Mouse (Mus musculus): ENCODE results near the gene Trp53bp2. TPM values are rescaled to one million over a fixed set of nuclear protein-coding genes. Genes with fewer than 3 reads are reported as not detected.

Gene Trp53bp2
- total RNA-seq, 2 experiments from 2014 or later, result 19.2 to 20.4 TPM

- no peak for DNase-seq (ENCODE audit: low spot score in 2 of 2)
- intact Hi-C loops (cut with DNase I), result no loop called here
Observed at GRCm38 (mm10) chr1:182455080-182455479, 46.1 kb downstream of the Trp53bp2 start.

DNA sequence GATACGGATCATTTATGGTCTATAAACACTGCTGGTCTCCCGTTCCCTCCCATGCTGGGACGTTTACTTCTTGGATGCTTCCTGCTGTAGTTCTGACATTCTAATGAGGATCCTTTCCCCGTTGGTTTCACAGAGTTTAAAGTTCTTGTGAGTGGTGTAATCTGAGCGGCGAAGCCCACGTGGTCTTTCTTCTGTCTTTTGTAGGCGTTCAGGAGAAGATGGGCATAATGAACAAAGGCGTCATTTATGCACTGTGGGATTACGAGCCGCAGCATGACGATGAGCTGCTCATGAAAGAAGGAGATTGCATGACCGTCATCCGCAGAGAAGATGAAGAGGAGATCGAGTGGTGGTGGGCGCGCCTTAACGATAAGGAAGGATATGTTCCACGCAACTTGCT lies 49.6 kb downstream of the Trp53bp2 start:
- no peak for DNase-seq (ENCODE audit: low spot score in 2 of 2)
- intact Hi-C loops (cut with DNase I), result no loop called here

DNA sequence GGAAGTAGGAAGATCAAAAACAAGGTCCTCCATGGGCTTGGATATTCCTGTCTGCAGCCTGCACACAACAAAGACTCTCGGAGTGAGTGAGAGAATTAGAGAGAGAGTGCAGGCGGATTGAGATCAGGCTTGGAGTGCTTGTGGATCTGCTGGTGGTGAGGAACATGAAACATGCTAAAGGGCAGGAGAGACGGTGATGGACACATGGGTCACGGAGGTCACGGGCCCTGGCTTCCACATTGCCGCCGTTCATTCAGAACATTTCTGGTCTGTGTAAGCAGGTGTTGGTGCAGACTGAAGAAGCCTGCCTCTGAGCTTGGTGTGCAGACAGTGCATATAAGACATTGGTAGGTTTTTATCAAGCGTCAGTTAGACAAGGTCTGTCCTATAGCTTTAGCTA lies 50.5 kb downstream of the Trp53bp2 start:
- intact Hi-C loops (cut with DNase I), result no loop called here
- no peak for DNase-seq (ENCODE audit: low spot score in 2 of 2)

DNA sequence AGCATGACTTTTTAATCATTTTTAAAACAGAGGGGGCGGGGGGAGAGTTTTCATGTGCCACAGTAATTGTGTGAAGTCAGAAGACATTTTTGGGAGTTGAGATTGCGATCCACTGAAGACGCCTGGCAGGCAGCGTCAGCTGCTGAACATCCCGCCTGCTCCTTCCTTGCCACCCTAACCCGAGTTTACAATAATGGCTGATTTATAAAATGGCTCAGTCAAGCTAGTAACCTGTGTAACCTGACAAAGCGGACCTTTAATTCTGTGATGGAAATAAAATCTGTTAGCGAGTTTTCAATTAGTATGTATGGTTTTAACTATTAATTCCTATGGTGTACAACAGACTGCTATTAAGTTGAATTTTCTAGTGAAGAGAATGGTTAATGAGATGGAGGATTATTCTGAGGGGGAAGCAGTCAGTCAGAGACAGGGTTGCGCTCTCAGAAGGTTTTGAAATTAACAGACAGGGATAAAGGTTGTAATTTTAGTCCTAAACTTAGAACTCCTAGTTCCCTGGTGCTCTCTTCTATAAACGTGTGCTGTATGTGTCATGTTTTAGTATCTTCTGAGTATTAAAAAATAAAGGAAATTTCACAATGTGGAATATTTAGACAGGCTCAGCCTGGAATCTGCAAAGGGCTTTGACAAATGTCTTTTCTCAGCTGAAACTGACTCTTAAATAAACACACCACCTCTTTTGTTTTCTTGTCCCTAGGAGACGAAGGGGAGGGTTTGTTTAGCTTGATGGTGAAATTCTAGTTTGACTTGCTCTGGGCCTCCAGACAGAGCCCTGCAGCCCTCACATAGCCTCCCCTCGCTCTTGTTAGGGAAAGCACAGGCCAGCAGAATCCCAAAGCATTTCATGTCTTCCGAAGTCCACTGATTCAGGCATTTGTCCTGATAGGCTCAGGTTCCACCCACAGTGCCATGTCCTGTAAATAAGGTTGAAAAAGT lies 51.6 kb downstream of the Trp53bp2 start:
- DNase-seq (ENCODE audit: low spot score in 2 of 2), result no peak
- intact Hi-C loops (cut with DNase I), result no loop called here

DNA sequence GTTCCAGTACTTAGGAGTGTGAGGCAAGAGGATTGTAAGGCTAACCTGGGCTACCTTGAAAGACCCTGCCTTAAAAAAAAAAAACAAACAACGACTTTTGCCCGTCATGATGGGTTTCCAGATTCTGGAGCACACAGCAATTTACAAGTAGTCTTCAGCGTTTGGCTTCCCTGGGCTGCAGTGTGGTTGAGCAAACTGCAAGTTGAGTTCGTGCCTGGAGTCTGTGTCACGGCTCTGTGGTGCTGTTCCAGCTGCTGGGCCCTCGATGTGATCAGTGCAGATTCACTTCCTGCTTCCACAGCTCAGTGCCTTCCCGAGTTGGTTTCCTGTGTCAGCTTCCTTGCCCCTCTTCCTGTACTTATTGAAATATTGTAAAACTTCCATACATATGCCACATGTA lies 52.3 kb downstream of the Trp53bp2 start:
- intact Hi-C loops (cut with DNase I), result no loop called here
- no peak for DNase-seq (ENCODE audit: low spot score in 2 of 2)

GRCm38 (mm10) chr1:182461813-182462212 lies 52.8 kb downstream of the Trp53bp2 start:
- DNase-seq (ENCODE audit: low spot score in 2 of 2), result no peak
- intact Hi-C loops (cut with DNase I), result no loop called here

GRCm38 (mm10) chr1:182465309-182465708 lies 56.3 kb downstream of the Trp53bp2 start:
- DNase-seq (ENCODE audit: low spot score in 2 of 2), result no peak
- intact Hi-C loops (cut with DNase I), result no loop called here

DNA sequence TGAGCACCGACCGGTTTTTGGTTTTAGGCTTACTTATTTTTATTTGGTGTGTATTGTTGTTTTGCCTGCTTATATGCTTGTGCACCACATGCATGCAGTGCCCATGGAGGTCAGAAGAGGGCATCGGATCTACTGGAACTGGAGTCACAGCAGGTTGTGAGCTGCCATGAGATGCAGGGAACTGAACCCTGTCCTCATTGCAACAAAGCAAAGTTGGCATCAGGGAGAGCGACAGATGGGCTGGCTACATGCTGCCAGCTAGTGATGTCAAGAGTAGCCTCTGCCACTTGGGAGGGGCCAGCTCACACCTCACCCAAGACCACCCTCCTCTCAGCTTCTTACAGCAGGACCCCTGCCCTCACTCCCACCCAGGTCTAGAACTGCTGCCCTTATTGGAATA lies 57.0 kb downstream of the Trp53bp2 start:
- intact Hi-C loops (cut with DNase I), result no loop called here
- no peak for DNase-seq (ENCODE audit: low spot score in 2 of 2)

GRCm38 (mm10) chr1:182475005-182475796 lies 66.2 kb downstream of the Trp53bp2 start:
- intact Hi-C loops (cut with DNase I), result no loop called here
- DNase-seq (ENCODE audit: low spot score in 2 of 2), result peak in 1 of 2 experiments; percentile 57

DNA sequence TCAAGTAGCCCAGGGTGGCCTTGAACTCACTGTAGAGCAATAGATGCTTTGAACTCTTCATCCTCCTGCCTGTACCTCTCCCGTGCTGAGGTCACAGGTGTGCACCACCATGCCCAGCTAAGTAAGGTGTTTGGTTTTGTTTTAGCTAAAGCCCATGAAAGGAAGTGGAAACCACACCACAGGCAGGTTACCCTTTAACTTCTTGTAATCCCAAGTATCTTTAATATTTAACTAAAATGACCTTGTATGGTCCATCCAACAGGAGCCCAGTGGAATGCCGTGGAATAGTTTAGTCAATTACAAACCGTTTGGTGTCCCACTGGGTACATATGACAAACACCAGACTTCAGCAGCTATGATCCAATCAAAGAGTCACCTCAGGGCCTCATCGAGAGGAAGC lies 70.0 kb downstream of the Trp53bp2 start:
- DNase-seq (ENCODE audit: low spot score in 2 of 2), result no peak
- intact Hi-C loops (cut with DNase I), result no loop called here

DNA sequence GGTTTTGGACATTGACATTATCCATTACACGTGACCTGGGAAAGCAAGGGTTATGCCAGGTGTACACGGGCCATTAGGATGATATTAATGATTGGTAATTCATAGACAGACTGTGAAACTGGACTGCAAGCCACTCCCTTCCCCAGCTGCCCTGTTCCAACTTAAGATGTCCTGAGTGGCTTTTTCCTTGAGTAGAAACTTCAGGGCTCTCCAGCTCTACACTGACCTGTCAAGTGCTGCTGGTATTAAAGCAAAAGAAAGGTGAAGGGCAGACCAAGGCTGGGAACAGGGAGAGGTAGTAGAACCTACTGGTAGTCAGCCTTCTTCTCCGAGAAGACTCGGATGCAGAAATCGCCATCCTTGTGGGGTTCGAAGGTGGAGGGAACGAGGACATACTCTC lies 72.2 kb downstream of the Trp53bp2 start:
- intact Hi-C loops (cut with DNase I), result no loop called here
- no peak for DNase-seq (ENCODE audit: low spot score in 2 of 2)

GRCm38 (mm10) chr1:182481646-182482295 lies 72.8 kb downstream of the Trp53bp2 start:
- intact Hi-C loops (cut with DNase I), result no loop called here
- DNase-seq (ENCODE audit: low spot score in 2 of 2), result no peak

GRCm38 (mm10) chr1:182482991-182483909 lies 74.3 kb downstream of the Trp53bp2 start:
- DNase-seq (ENCODE audit: low spot score in 2 of 2), result peak in 1 of 2 experiments; percentile 45

DNA sequence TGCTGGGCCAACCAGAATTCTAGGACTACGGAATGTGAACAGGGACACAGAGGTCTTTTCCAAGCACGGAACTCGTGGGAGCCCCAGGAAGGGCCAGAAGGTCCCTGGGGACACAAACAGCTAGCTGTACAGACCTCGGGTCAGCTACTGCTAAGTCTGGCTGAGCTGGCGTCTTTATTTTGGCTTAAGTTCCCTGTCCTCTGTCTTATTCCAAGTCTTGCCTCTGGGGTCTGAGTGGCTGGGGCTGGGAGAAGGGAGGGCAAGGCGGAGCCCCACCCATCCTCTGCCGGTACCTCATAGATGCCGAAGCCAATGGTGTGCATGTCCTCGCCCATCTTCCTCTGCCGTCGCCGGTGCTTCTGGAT lies 74.9 kb downstream of the Trp53bp2 start:
- peak in 1 of 2 experiments; percentile 59 for DNase-seq (ENCODE audit: low spot score in 2 of 2)
- intact Hi-C loops (cut with DNase I), result no loop called here

More at GRCm38 (mm10) chr1:182482991-182483909, 74.3 kb downstream of the Trp53bp2 start:
- intact Hi-C loops (cut with DNase I), result no loop called here

DNA sequence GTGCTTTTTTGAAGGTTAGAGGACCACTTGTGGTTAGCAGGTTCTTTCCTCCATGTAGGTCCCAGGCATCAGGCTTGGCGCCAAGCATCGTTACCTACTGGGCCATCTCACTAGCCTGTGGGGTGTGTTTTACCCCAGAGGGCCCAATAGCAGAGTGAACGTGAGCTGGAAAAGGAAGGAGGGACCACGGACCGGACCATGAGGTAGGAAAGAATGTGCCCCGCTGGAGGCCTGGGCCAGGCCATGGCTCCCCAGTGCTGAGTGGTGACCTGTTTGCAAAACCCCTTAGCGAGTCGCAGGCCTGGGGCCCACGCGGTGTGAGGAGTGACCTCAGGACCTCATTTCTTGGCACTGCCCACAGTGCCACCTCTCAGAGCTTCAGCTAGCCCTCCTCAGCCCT lies 79.5 kb downstream of the Trp53bp2 start:
- intact Hi-C loops (cut with DNase I), result no loop called here
- DNase-seq (ENCODE audit: low spot score in 2 of 2), result no peak

- intact Hi-C loops (cut with DNase I), result loop anchor here (1.0 to 2.0 kb wide), 3 partner anchors 27 to 81 kb away; partner anchors contain the start of genes Capn2 and Trp53bp2
- DNase-seq (ENCODE audit: low spot score in 2 of 2), result peak; percentile 91 to 97
Observed at GRCm38 (mm10) chr1:182489803-182490452, 81.0 kb downstream of the Trp53bp2 start.

GRCm38 (mm10) chr1:182490568-182490967 lies 81.6 kb downstream of the Trp53bp2 start:
- no peak for DNase-seq (ENCODE audit: low spot score in 2 of 2)
- intact Hi-C loops (cut with DNase I), result loop anchor here (2.0 kb wide), 2 partner anchors 26 to 82 kb away; partner anchors contain the start of genes Capn2 and Trp53bp2

DNA sequence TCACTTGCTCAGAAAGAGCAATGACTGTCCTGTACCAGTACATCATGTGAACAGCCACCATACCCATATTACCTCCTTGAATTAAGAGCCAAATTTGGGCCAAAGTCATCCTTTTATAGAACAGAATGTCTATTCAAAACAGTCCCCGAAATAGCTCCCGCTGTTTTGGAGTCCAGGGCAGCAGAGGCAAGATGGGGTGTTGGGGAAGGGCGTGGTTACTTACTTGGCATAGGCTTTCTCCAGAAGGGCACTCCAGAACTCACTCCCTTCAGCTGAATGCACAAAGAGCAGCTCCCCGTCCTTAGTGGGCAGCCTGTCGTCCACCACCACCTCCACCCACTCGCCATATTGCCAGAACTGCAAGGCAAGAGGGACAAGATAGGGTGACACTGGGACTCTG lies 82.9 kb downstream of the Trp53bp2 start:
- peak in 1 of 2 experiments; percentile 43 for DNase-seq (ENCODE audit: low spot score in 2 of 2)
- intact Hi-C loops (cut with DNase I), result loop anchor here (2.0 kb wide), 2 partner anchors 25 to 83 kb away; partner anchors contain the start of genes Capn2 and Trp53bp2
